Mouse (Mus musculus): ENCODE measurements around the gene Prkce.

DNA sequence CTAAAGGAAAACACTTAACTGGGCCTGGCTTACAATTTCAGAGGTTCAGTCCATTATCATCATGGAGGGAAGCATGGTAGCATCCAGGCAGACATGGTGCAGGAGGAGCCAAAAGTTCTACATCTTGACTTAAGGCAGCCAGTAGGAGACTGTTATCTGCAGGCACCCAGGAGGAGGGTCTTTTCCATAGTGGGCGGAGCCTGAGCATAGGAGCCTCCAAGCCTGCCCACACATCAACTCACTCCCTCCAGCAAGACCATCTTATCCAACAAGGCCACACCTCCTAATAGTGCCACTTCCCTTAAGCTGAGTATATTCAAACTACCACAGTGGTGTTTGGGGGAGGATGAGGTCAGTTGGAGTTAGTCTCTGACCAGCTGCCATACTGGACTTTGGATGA is 17.9 kb upstream of the Prkce start:
- TF ChIP-seq CTCF (IDR thresholded peaks at IDR 0.05; ENCODE audit: borderline replicate concordance, insufficient read depth, low read length) (no peak), POLR2A (IDR thresholded peaks at IDR 0.05; ENCODE audit: low read depth, low read length) (no peak)
